Mouse (Mus musculus) brain, embryonic 14.5 days (tissue): ENCODE measurements around the gene Medag.

Experiments
- CTCF ChIP-seq: fragments of 200-500 bp; IDR thresholded peaks from 2 replicates; pipeline ENCODE4 v1.5.1; 2012; ENCODE audit warnings: inconsistent platforms, mild to moderate bottlenecking, moderate library complexity, borderline replicate concordance; ENCODE audit not compliant: insufficient read depth, insufficient read length; ENCODE audit errors: extremely low read depth
- POLR2A ChIP-seq: fragments of 200-500 bp; IDR thresholded peaks from 2 replicates; pipeline ENCODE4 v1.6.1; 2012; ENCODE audit warnings: mild to moderate bottlenecking, inconsistent platforms, borderline replicate concordance; ENCODE audit not compliant: poor library complexity, insufficient read depth, insufficient read length, severe bottlenecking; ENCODE audit errors: extremely low read depth

DNA sequence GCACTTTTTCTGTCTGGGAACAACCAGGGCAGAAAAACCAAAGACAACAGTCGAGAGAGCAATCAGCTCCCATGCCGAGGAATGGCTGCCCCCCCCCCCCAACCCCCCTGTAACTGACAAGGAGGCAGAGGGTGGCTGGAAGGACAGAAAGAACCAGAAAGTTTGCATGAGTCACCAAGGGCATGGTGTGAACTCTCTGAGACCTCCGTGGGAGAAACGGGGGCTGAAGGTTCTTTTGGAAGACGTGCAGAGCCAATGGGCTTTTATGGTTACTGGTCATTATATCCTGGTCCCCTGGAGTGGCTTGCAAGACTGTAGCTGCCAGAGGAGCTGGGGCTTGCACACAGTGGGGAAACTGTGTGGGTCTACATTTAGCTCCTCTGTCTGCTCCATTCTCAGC is 22.6 kb upstream of the Medag start:
- TF ChIP-seq CTCF (no peak), POLR2A (no peak)
